Mouse (Mus musculus): ENCODE measurements at regions not wholly inside any gene's neighbourhood (a gene's known extent, or its start where the extent isn't known, plus 50 kb on each side); places are given as distances from the start of the nearest gene placed in this dataset.

GRCm38 (mm10) chr12:12497277-12497841 lies 235.4 kb downstream of the Fam49a start:
- no peak for TF ChIP-seq CTCF (IDR thresholded peaks at IDR 0.05; ENCODE audit: low read depth)
- TF ChIP-seq EP300 (IDR thresholded peaks at IDR 0.05; ENCODE audit: low read depth), result no peak

All from liver, postnatal 0 days (tissue).